Mouse (Mus musculus): ENCODE measurements around the gene Lrrc30. TPM values are rescaled to one million over a fixed set of nuclear protein-coding genes. Genes with fewer than 3 reads are reported as not detected.
A peak's percentile ranks its signal among the peaks of the same experiment; 100 is the strongest.

The Lrrc30 gene
- polyA plus RNA-seq (2021) = not detected

DNA sequence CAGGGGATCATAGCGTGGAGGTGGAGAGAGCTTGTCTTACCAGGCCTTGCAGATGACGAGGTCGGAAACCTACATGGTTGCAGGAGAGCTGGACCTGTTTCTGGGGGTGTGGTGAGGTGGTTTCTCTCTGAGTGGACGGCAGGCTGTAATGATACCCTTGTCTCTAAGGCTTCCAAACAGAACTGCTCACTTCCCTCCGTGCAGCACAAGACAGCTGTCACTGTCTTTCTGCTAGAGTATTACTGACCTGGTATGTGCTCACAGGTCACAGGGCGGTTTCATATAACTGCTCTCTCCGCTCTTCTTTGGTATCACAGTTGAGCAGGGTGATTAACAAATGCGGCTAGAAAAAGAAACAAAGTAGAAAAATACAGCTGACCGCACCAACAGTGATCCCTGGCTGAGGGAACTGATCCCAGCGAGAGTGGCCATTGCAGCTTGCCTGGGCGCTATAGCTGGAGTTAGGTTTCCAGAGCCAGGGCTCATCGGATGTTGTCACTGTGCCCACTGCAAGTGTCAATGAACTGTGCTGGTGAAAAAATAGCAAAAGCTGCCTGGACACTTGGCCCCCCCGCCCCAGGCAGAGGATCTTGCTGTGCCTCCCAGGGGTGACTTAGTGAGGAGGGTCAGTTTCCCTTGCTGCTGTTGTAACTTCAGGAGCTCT, at the start of gene Lrrc30:
TSS of gene Lrrc30 (minus strand) at position 48 of the 664 bp plus-strand sequence.
- CTCF ChIA-PET = interaction anchor here (1.1 kb wide), 1 partner anchor 19 kb away, joined by 3 read pairs; no protein-coding TSS in a partner anchor
- H3K27me3 ChIP-seq = peaks cover 26% of the 10 kb centered on the region
- no peak for ATAC-seq
- in situ Hi-C loops (cut with MboI; ENCODE audit: low pct_unique_long_range_greater_than_20kb) = no loop called here
- no peak for TF ChIP-seq CTCF (IDR thresholded peaks at IDR 0.05)
- no peak for DNase-seq (ENCODE audit: low read depth, low spot score)
- POLR2A ChIA-PET = no interaction called here

DNA sequence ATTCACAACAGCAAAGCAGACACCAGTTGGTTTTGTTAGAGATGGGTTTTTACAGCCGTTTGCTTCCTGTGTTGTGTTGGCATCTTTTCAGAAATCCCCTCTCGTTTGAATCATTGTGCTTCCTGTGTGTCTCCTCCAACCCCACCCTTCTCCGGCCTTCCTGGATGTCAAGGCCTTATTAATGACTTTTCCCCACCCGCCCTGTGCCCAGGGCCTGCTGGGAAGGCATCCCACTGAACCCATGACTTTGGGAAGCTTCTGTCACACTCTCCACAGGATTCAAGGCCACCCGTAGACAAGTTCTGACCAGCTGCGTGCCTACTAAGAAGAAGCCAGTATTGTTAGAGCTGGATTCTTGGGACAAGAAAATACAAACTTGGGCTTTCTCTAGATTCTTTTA, 48.6 kb upstream of the Lrrc30 start:
- no peak for DNase-seq (ENCODE audit: low read depth, low spot score)
- no peak for TF ChIP-seq CTCF (IDR thresholded peaks at IDR 0.05)
- POLR2A ChIA-PET = interaction anchor here (0.7 kb wide), 2 partner anchors 327 to 971 kb away, joined by 3 read pairs; no protein-coding TSS in a partner anchor
- ATAC-seq = no peak
- peaks cover 20% of the 10 kb centered on the region for H3K27me3 ChIP-seq
- in situ Hi-C loops (cut with MboI; ENCODE audit: low pct_unique_long_range_greater_than_20kb) = no loop called here
- CTCF ChIA-PET = no interaction called here

DNA sequence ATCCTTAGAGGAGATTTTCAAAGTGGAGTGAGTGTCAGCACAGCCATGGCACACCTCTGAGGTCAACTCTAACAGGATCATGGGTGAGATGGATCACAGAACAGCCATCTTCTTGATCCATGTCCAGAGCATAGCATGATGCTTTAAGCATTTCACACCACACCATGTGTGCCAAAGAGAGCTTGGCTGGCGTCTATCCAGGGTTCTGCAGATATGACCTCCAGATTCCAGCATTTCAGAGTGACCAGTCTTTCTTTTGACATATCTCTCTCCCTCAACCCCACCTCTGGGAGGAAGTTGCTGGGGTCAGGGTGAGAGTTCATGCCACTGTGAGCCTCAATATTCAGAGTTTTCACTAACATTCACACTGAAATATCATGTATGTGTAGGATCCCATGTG, 46.1 kb upstream of the Lrrc30 start:
- ATAC-seq = no peak
- ChIA-PET POLR2A (no interaction called here), CTCF (interaction anchor here (1.5 kb wide), 1 partner anchor 10 kb away, joined by 6 read pairs; no protein-coding TSS in a partner anchor)
- no peak for DNase-seq (ENCODE audit: low read depth, low spot score)
- TF ChIP-seq CTCF (IDR thresholded peaks at IDR 0.05) = no peak
- peaks cover 22% of the 10 kb centered on the region for H3K27me3 ChIP-seq
- in situ Hi-C loops (cut with MboI; ENCODE audit: low pct_unique_long_range_greater_than_20kb) = no loop called here

DNA sequence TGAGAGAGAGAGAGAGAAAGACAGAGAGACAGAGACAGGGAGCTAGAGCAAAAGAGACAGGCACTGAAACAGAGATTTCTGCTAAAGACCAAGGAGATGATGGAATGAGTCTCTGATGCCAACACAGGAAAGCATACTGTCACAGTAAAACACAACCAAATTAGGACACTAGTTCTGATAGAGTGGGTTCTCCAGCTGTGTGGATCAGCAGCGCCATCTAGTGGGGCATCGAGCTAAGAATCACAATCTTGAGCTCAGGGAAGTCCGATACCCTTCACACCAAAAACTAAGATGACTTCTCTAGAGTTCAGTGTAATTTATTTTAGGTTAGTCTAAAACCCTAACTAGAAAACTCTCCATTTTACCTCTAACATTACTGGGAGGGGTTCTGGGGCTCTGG, 35.5 kb upstream of the Lrrc30 start:
- H3K27me3 ChIP-seq = peaks cover 8% of the 10 kb centered on the region
- in situ Hi-C loops (cut with MboI; ENCODE audit: low pct_unique_long_range_greater_than_20kb) = loop anchor here (10.0 kb wide), 1 partner anchor 1093 kb away; no protein-coding TSS in a partner anchor
- ChIA-PET CTCF (interaction anchor here (0.6 to 4.0 kb wide), 8 partner anchors 10 to 170 kb away, joined by 3 to 29 read pairs (median 4); no protein-coding TSS in a partner anchor), POLR2A (no interaction called here)
- DNase-seq (ENCODE audit: low read depth, low spot score) (no peak), ATAC-seq (peak; percentile 74)
- peak; percentile 75 for TF ChIP-seq CTCF (IDR thresholded peaks at IDR 0.05)

DNA sequence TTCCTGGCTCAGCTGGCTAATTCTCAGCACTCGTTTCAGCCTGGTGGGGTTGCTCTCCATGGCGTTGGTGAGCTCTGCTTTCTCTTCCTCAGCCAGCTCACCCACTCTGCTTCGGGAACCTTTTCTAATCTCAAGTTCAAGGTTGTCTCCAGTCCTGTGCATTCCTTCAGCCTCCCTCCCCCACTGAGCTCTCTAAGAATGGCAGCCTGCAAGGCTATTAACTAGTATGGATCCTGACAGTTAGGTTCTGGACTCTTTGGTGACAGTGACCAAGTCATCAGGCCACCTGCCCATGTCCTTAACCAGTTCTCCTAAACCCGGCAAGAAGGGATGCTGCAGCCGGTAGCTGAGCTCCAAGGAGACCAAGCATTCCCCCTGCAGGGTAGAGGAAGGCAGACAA, 34.5 kb upstream of the Lrrc30 start:
- POLR2A ChIA-PET = no interaction called here

DNA sequence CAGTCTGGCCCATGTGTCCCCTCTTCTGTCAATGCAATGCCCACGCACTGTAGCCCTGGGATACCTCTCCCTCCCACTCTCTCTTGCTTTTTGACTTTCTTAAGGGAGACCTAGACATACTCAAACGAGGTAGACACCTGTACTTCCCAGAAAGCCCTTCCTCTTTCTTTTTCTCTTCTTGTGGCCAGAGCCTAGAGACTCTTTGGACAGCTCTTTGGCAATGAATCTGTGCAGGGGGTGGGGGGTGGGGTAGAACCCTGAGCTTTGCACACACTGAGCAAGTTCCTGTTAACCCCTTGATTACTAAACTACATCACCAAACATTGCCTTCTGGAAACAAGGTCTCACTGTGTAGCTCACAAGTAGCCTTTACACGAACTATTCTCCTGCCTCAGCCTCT, 31.8 kb upstream of the Lrrc30 start:
- no peak for DNase-seq (ENCODE audit: low read depth, low spot score)
- ChIA-PET CTCF (no interaction called here), POLR2A (no interaction called here)
- ATAC-seq = no peak
- no peak for TF ChIP-seq CTCF (IDR thresholded peaks at IDR 0.05)
- in situ Hi-C loops (cut with MboI; ENCODE audit: low pct_unique_long_range_greater_than_20kb) = loop anchor here (10.0 kb wide), 1 partner anchor 1089 kb away; no protein-coding TSS in a partner anchor
- H3K27me3 ChIP-seq = peaks cover 4% of the 10 kb centered on the region

More for the DNA sequence above, 34.5 kb upstream of the Lrrc30 start:
- ATAC-seq = no peak
- TF ChIP-seq CTCF (IDR thresholded peaks at IDR 0.05) = no peak
- in situ Hi-C loops (cut with MboI; ENCODE audit: low pct_unique_long_range_greater_than_20kb) = loop anchor here (10.0 kb wide), 1 partner anchor 1092 kb away; no protein-coding TSS in a partner anchor
- DNase-seq (ENCODE audit: low read depth, low spot score) = no peak
- peaks cover 8% of the 10 kb centered on the region for H3K27me3 ChIP-seq
- CTCF ChIA-PET = interaction anchor here (0.8 to 4.0 kb wide), 3 partner anchors 15 to 170 kb away, joined by 3 to 29 read pairs (median 5); no protein-coding TSS in a partner anchor

DNA sequence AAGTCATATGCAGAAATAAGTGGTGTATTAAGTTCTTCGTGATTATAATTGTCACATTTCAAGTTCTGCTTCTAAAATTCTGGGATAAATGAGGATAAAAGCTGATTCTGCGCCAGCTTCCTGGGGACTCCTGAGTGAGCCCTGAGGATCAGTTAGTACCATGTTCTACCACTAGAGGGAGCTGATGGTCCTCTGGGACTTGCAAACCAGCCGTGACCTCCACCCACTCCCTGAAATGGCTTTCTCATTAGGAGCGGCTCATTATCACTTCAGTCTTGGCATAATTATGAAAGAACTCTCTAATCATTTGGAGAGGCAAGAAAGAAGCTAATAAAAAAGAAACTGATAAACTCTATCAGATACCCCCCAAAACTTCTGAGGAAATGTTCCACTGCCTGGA, 19.0 kb upstream of the Lrrc30 start:
- POLR2A ChIA-PET = interaction anchor here (0.6 to 0.8 kb wide), 2 partner anchors 57 to 126 kb away, joined by 3 read pairs; no protein-coding TSS in a partner anchor
- in situ Hi-C loops (cut with MboI; ENCODE audit: low pct_unique_long_range_greater_than_20kb) = loop anchor here (5.0 to 10.0 kb wide), 2 partner anchors 121 to 173 kb away; no protein-coding TSS in a partner anchor
- ATAC-seq (no peak), DNase-seq (ENCODE audit: low read depth, low spot score) (peak; percentile 17)
- H3K27me3 ChIP-seq = peaks cover 16% of the 10 kb centered on the region
- peak; percentile 96 for TF ChIP-seq CTCF (IDR thresholded peaks at IDR 0.05)
- CTCF ChIA-PET = interaction anchor here (0.9 to 4.0 kb wide), 16 partner anchors 11 to 189 kb away, joined by 3 to 29 read pairs (median 4); partner anchors contain the start of gene Lrrc30

DNA sequence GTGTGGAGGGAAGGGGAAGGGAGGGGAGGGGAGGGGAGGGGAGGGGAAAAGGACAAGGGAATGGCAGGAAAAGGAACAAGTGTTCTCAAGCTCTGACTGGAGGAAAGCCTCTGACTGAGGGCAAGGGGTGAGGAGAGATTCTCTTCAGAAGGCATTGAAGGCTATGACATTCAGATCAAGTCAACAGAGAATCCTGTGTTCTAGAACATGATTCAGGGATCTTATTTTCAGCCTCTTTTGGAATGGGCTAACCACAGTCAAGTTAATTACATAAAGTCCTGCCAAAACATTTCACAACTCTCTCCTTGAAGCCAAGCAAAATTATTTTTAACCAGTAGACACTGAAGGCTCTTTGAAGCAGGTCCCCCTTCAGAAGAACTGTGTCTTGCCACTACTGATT, 9.1 kb upstream of the Lrrc30 start:
- H3K27me3 ChIP-seq = peaks cover 5% of the 10 kb centered on the region
- DNase-seq (ENCODE audit: low read depth, low spot score) (no peak), ATAC-seq (no peak)
- in situ Hi-C loops (cut with MboI; ENCODE audit: low pct_unique_long_range_greater_than_20kb) = no loop called here
- ChIA-PET CTCF (no interaction called here), POLR2A (no interaction called here)
- no peak for TF ChIP-seq CTCF (IDR thresholded peaks at IDR 0.05)

DNA sequence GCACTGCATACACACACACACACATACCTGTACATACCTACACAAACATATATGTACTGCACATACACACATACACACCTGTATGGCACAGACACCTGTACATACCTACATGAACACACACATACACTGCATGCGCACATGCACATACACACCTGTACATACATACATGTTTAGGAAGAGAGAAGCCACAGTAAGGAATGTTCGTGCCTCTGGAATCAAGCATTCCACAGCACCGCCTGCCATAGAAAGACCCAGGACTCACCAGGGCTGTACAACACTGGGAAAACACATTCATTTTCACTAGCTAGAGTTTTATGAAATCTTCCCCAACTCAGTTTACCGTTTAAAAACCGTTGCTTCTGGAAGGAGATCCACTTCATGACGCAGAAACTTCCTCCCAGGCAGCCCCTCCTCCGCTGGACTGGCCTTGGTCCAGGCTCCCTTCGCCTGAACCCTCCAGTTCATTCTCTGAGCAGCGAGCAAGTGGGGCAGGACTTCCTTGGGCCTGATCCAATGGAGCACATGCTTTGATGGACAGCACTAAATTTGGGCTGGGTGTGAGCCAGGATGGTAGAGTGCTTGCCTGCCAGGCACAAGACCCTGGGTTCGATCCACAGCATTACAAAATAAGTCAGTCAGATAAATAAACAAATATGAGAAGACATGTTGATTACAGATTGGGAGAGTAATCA, 5.7 kb upstream of the Lrrc30 start:
- DNase-seq (ENCODE audit: low read depth, low spot score) (no peak), ATAC-seq (no peak)
- H3K27me3 ChIP-seq = peaks cover 10% of the 10 kb centered on the region
- in situ Hi-C loops (cut with MboI; ENCODE audit: low pct_unique_long_range_greater_than_20kb) = no loop called here
- ChIA-PET CTCF (no interaction called here), POLR2A (no interaction called here)
- TF ChIP-seq CTCF (IDR thresholded peaks at IDR 0.05) = no peak

DNA sequence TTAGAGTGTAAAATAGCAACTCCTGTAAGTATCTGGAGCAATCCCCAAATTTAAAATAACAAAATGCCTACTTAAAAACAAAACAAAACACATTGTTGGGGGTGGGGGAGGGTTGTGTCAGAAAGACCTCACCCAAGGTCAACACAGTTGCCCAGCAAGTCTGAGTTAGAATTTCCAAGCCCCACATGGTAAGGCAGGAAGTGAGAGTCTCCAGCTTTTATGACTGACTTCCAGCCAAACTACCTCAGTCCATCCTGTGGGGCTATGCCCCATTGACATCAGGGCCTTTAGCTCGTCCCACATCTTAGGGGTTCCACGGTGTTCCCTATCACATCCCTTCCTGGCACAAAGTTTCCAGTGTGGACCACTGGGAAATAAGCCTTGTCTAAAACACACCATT, 4.4 kb upstream of the Lrrc30 start:
- H3K27me3 ChIP-seq = peaks cover 16% of the 10 kb centered on the region
- ATAC-seq (no peak), DNase-seq (ENCODE audit: low read depth, low spot score) (no peak)
- TF ChIP-seq CTCF (IDR thresholded peaks at IDR 0.05) = no peak
- POLR2A ChIA-PET = no interaction called here
- in situ Hi-C loops (cut with MboI; ENCODE audit: low pct_unique_long_range_greater_than_20kb) = no loop called here
- CTCF ChIA-PET = no interaction called here

DNA sequence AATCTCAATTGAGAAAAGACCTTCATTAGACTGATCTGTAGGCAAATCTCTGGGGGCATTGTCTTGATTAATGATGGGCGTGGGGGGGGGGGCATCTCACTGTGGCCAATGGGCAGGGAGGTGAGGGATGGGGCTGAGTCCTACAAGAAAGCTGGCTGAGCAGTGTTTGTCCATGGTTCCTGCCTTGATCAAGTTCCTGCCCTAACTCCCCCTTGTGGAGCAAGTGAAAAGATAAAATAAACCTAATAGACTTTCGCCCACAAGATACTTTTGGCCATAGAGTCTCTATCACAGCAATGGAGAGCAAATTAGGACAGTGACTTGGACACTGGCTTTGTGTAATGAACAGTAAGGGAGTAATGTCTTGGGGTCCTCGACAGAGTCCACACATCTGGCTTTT, 3.8 kb upstream of the Lrrc30 start:
- TF ChIP-seq CTCF (IDR thresholded peaks at IDR 0.05) = no peak
- in situ Hi-C loops (cut with MboI; ENCODE audit: low pct_unique_long_range_greater_than_20kb) = no loop called here
- ChIA-PET CTCF (no interaction called here), POLR2A (no interaction called here)
- peaks cover 21% of the 10 kb centered on the region for H3K27me3 ChIP-seq
- DNase-seq (ENCODE audit: low read depth, low spot score) = no peak
- no peak for ATAC-seq
